Mouse (Mus musculus) lung, adult 2 months (tissue): Measurements from ENCODE around the gene Galnt7.

Source experiments
- CTCF ChIP-seq: fragments of 200-500 bp; IDR thresholded peaks from 2 replicates; pipeline ENCODE4 v1.5.1; 2011; ENCODE audit warnings: mild to moderate bottlenecking, low read length, control low read depth; ENCODE audit not compliant: insufficient read depth
- POLR2A ChIP-seq: fragments of 200-500 bp; IDR thresholded peaks from 2 replicates; pipeline ENCODE4 v1.6.1; 2011; ENCODE audit warnings: low read depth, mild to moderate bottlenecking, control low read depth, low read length, borderline replicate concordance; ENCODE audit errors: extremely low read depth

- no peak for TF ChIP-seq CTCF
- no peak for TF ChIP-seq POLR2A
Measured at GRCm38 (mm10) chr8:57563726-57564125, 89.1 kb downstream of the Galnt7 start.
